Mouse (Mus musculus): Measurements from ENCODE around the gene Atp6v1g2.

DNA sequence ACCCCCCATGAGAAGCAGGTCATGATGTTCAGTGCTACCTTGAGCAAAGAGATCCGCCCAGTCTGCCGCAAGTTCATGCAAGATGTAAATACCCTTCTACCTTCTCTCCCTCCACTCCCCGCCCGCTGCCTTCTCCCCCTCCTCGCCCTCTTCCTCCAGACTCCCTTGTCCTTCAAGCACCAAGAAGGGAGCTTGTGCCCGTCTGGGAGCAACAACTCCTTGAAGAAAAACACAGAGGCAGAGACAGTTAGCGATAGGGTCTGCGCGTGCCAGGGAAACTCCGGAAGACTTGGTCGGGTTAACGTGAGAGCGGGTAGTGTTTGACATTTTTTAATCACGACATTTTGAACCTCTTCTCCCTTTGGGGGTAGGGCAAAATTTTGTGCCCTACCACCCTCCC, 15.5 kb downstream of the Atp6v1g2 start:
- TF ChIP-seq CTCF (conservative IDR thresholded peaks at IDR 0.05; ENCODE audit: low read length) (no peak), NANOG (IDR thresholded peaks at IDR 0.05; ENCODE audit: borderline replicate concordance, low read length) (no peak)
